In genomic region chr2:156622192-156622591, GRCm38 (mm10) we compare ENCODE assay signal across 8 mouse cellular contexts. TPM values are rescaled to one million over a fixed set of nuclear protein-coding genes. Genes with fewer than 3 reads are reported as not detected.
DNase-seq lines count a peak whose midpoint lies in the region; ATAC-seq and TF ChIP-seq lines count a peak whose summit lies in the region.
"Had no signal": no experiment of that assay in that cellular context is flagged by ENCODE, and none has a peak within 500 bp of the region (broad histone marks: within the 10 kb centered on the region; RNA-seq: fewer than 3 reads in every experiment).

No protein-coding gene starts in this region.

- ATAC-seq in midbrain, embryonic 14.5 days (ENCODE audit: low FRiP score, low TSS enrichment) = no peak
- no peak for ATAC-seq in activated CD4-positive, CD25-positive, alpha-beta regulatory T cell, adult 4 months
- ATAC-seq: CD4-positive, CD25-positive, alpha-beta regulatory T cell, adult 4 months had no signal

- no peak for TF ChIP-seq POLR2A in myocyte (IDR thresholded peaks at IDR 0.05; ENCODE audit: insufficient read length, low read depth)

- 88% methylated on average over 6 of the region's 6 CpGs for WGBS in midbrain, embryonic 10.5 days
- WGBS in midbrain, embryonic 14.5 days = 92% methylated on average over 6 of the region's 6 CpGs

- no peaks in the 10 kb centered on the region for H3K36me3 ChIP-seq in midbrain, embryonic 10.5 days
- no peaks in the 10 kb centered on the region for H3K36me3 ChIP-seq in midbrain, embryonic 14.5 days (ENCODE audit: control insufficient read depth, insufficient read depth, low read length)
- no peaks in the 10 kb centered on the region for H3K36me3 ChIP-seq in myocyte (ENCODE audit: control insufficient read depth, insufficient read depth)
- H3K36me3 ChIP-seq: G1E had no signal

- DNase-seq in midbrain, embryonic 10.5 days (ENCODE audit: low spot score) = no peak
- DNase-seq in midbrain, embryonic 14.5 days = no peak
- DNase-seq: B cell, adult 2 months had no signal

- no peak overlapping the region for H3K9ac ChIP-seq in midbrain, embryonic 14.5 days (replicated peaks; ENCODE audit: low read length)

- peaks cover 3% of the 10 kb centered on the region for H3K4me1 ChIP-seq in midbrain, embryonic 10.5 days
- H3K4me1 ChIP-seq in midbrain, embryonic 14.5 days (ENCODE audit: control insufficient read depth, insufficient read depth, low read length) = no peaks in the 10 kb centered on the region

- no peaks in the 10 kb centered on the region for H3K79me2 ChIP-seq in myocyte (ENCODE audit: control insufficient read depth, insufficient read depth)

- peaks cover 15% of the 10 kb centered on the region for H3K27me3 ChIP-seq in midbrain, embryonic 10.5 days (ENCODE audit: low read depth, poor library complexity, severe bottlenecking)
- no peaks in the 10 kb centered on the region for H3K27me3 ChIP-seq in midbrain, embryonic 14.5 days (ENCODE audit: control insufficient read depth, insufficient read depth, low read length)
- H3K27me3 ChIP-seq in myocyte (ENCODE audit: control insufficient read depth, insufficient read depth, insufficient read length) = peaks cover 50% of the 10 kb centered on the region
- H3K27me3 ChIP-seq: Patski had no signal

- H3K9me3 ChIP-seq in midbrain, embryonic 10.5 days (replicated peaks) = no peaks in the 10 kb centered on the region
- no peaks in the 10 kb centered on the region for H3K9me3 ChIP-seq in midbrain, embryonic 14.5 days (ENCODE audit: control insufficient read depth, low read length)
- H3K9me3 ChIP-seq: G1E had no signal

- no peak overlapping the region for H3ac ChIP-seq in myocyte (ENCODE audit: control insufficient read depth, insufficient read length)

- no peak overlapping the region for H3K4me2 ChIP-seq in midbrain, embryonic 14.5 days (ENCODE audit: low read length)
- no peak overlapping the region for H3K4me2 ChIP-seq in myocyte (ENCODE audit: low read depth)

- no peak overlapping the region for H3K4me3 ChIP-seq in midbrain, embryonic 10.5 days
- no peak overlapping the region for H3K4me3 ChIP-seq in midbrain, embryonic 14.5 days (replicated peaks; ENCODE audit: low read depth, low read length)
- H3K4me3 ChIP-seq in myocyte = no peak overlapping the region

- H3K27ac ChIP-seq in midbrain, embryonic 10.5 days (replicated peaks) = 0 out of 2 replicates have a peak overlapping the region, but pooled peaks have one; percentile 38
- H3K27ac ChIP-seq in midbrain, embryonic 14.5 days (replicated peaks; ENCODE audit: low read depth, low read length) = no peak overlapping the region

TF ChIP-seq in myocyte, 11 proteins besides CTCF, POLR2A, EP300 and RAD21:
- TF ChIP-seq CEBPB (IDR thresholded peaks at IDR 0.05; ENCODE audit: insufficient read depth, poor library complexity, severe bottlenecking) (no peak), SRF (IDR thresholded peaks at IDR 0.05; ENCODE audit: control insufficient read depth, insufficient read length, low read depth) (no peak), E2F4 (IDR thresholded peaks at IDR 0.05; ENCODE audit: insufficient read depth) (no peak), MYOG (IDR thresholded peaks at IDR 0.05; ENCODE audit: control insufficient read depth in 1 of 3, insufficient read depth in 1 of 3, insufficient read length in 2 of 3, low read depth in 2 of 3) (peak in 2 of 3 experiments; percentile 43 to 61), TCF12 (IDR thresholded peaks at IDR 0.05; ENCODE audit: insufficient read depth, poor library complexity, severe bottlenecking) (no peak), MAX (IDR thresholded peaks at IDR 0.05; ENCODE audit: low read depth) (no peak), MYOD1 (IDR thresholded peaks at IDR 0.05; ENCODE audit: control insufficient read depth in 1 of 3, insufficient read length in 2 of 3, low read depth in 2 of 3) (peak in 1 of 3 experiments; percentile 57), TCF3 (IDR thresholded peaks at IDR 0.05; ENCODE audit: insufficient read length, low read depth) (no peak), USF1 (IDR thresholded peaks at IDR 0.05; ENCODE audit: low read depth) (no peak), POLR2AphosphoS2 (IDR thresholded peaks at IDR 0.05; ENCODE audit: insufficient read length, low read depth) (no peak), REST (IDR thresholded peaks at IDR 0.05; ENCODE audit: insufficient read depth, insufficient read length) (no peak)
TF ChIP-seq in myocyte: peak in this region for 2.

RNA-seq across cellular contexts. Expression of gene Dlgap4, which starts 8.7 kb away (rescaled TPM):
- polyA plus RNA-seq in midbrain, embryonic 10.5 days (2016; fragmentation: Nextera tagmentation; extraction: Ambion mirVana) = 128 and 146 TPM in 2 replicates
- polyA plus RNA-seq in midbrain, embryonic 14.5 days (2014; fragmentation: Nextera tagmentation; extraction: Ambion mirVana) = 272 and 276 TPM in 2 replicates
- polyA plus RNA-seq in myocyte (2012; fragmentation: generic; extraction: Trizol) = 176 TPM
- polyA plus RNA-seq in activated CD4-positive, CD25-positive, alpha-beta regulatory T cell, adult 4 months (2017; shearing (Covaris generic)) = 10 to 100 TPM; 56.8 to 71.9 TPM
